Mouse (Mus musculus): ENCODE measurements at regions not wholly inside any gene's neighbourhood (a gene's known extent, or its start where the extent isn't known, plus 50 kb on each side); places are given as distances from the start of the nearest gene placed in this dataset.

DNA sequence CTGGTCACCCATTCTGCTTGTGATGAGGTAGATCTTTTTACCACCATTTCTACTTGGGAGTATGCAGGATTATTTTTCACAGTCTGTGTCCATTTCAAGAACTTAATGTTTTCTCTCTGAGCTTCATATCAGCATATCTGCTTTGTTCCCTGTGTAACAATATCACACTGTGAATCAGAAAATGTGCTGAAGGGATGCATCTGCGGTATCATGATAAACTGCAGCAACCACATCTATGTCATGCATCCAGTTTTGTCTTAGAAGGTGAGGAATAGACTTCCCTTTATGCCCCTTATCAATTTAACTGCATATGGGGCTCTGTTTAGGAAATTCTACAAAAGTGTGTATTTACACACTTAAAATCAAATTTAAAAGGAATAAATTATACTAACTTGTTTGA, 67.3 kb downstream of the Ins1 start:
- no peak for TF ChIP-seq POLR2A (IDR thresholded peaks at IDR 0.05; ENCODE audit: borderline replicate concordance, extremely low read depth, insufficient read depth, insufficient read length, poor library complexity, severe bottlenecking)
- TF ChIP-seq CTCF (IDR thresholded peaks at IDR 0.05; ENCODE audit: borderline replicate concordance, extremely low read depth, insufficient read depth, insufficient read length): no peak
